Mouse (Mus musculus) skeletal muscle tissue, adult 2 months (tissue): ENCODE measurements at regions not wholly inside any gene's neighbourhood (a gene's known extent, or its start where the extent isn't known, plus 50 kb on each side); places are given as distances from the start of the nearest gene placed in this dataset.

ENCODE experiments used
- DNase-seq: peaks from one replicate; pipeline ENCODE4 v3.0.0-alpha.2; 2012; ENCODE audit warnings: low read depth, low spot score

- no peak for DNase-seq
These were observed 60.9 kb downstream of the Psmg1 start for GRCm38 (mm10) chr16:95929700-95930435.

- DNase-seq, result no peak
These were observed 62.2 kb downstream of the Psmg1 start for GRCm38 (mm10) chr16:95928290-95929260.

- no peak for DNase-seq
These were observed 64.2 kb downstream of the Psmg1 start for GRCm38 (mm10) chr16:95926558-95926957.

- no peak for DNase-seq
These were observed 66.0 kb downstream of the Psmg1 start for GRCm38 (mm10) chr16:95924716-95925115.

GRCm38 (mm10) chr16:95923991-95924390 is 66.8 kb downstream of the Psmg1 start:
- DNase-seq, result no peak

- no peak for DNase-seq
These were observed 68.3 kb downstream of the Psmg1 start for GRCm38 (mm10) chr16:95922369-95922934.

GRCm38 (mm10) chr16:95921169-95921568 is 69.6 kb downstream of the Psmg1 start:
- DNase-seq, result no peak

- DNase-seq, result no peak
These were observed 71.9 kb downstream of the Psmg1 start for GRCm38 (mm10) chr16:95918651-95919425.

GRCm38 (mm10) chr16:95917635-95918407 is 72.9 kb downstream of the Psmg1 start:
- DNase-seq, result no peak

GRCm38 (mm10) chr16:95913879-95914278 is 76.9 kb downstream of the Psmg1 start:
- DNase-seq, result no peak

- DNase-seq, result no peak
These were observed 86.1 kb downstream of the Psmg1 start for GRCm38 (mm10) chr16:95904531-95905165.

GRCm38 (mm10) chr16:95903383-95903913 is 87.3 kb downstream of the Psmg1 start:
- no peak for DNase-seq

- DNase-seq, result no peak
These were observed 88.6 kb downstream of the Psmg1 start for GRCm38 (mm10) chr16:95902177-95902576.

GRCm38 (mm10) chr16:95901388-95901787 is 89.4 kb downstream of the Psmg1 start:
- no peak for DNase-seq

GRCm38 (mm10) chr16:95900181-95900580 is 90.6 kb downstream of the Psmg1 start:
- DNase-seq, result no peak

- DNase-seq, result no peak
These were observed 91.1 kb downstream of the Psmg1 start for GRCm38 (mm10) chr16:95899672-95900071.

GRCm38 (mm10) chr16:95897843-95898242 is 92.9 kb downstream of the Psmg1 start:
- DNase-seq, result no peak

- no peak for DNase-seq
These were observed 94.6 kb downstream of the Psmg1 start for GRCm38 (mm10) chr16:95896126-95896525.

- no peak for DNase-seq
These were observed 97.0 kb downstream of the Psmg1 start for GRCm38 (mm10) chr16:95893534-95894290.
